In genomic region chrX:48314530-48315079, GRCm38 (mm10) we compare ENCODE assay signal across 8 mouse cellular contexts. TPM values are rescaled to one million over a fixed set of nuclear protein-coding genes. Genes with fewer than 3 reads are reported as not detected.
A peak's percentile ranks its signal among the peaks of the same experiment; 100 is the strongest.
DNase-seq lines count a peak whose midpoint lies in the region; ATAC-seq and TF ChIP-seq lines count a peak whose summit lies in the region.

No protein-coding gene starts in this region.

- H3K36me3 ChIP-seq in embryonic facial prominence, embryonic 15.5 days = no peaks in the 10 kb centered on the region
- no peaks in the 10 kb centered on the region for H3K36me3 ChIP-seq in heart, embryonic 10.5 days
- H3K36me3 ChIP-seq in kidney, embryonic 15.5 days = no peaks in the 10 kb centered on the region
- no peaks in the 10 kb centered on the region for H3K36me3 ChIP-seq in limb, embryonic 15.5 days
- no peaks in the 10 kb centered on the region for H3K36me3 ChIP-seq in midbrain, postnatal 0 days (ENCODE audit: insufficient read depth, low read length)

- H3K4me2 ChIP-seq in embryonic facial prominence, embryonic 15.5 days (replicated peaks) = peak overlapping the region; percentile 54
- H3K4me2 ChIP-seq in kidney, embryonic 15.5 days = peak overlapping the region; percentile 67
- H3K4me2 ChIP-seq in limb, embryonic 15.5 days = peak overlapping the region; percentile 54
- peak overlapping the region; percentile 60 for H3K4me2 ChIP-seq in midbrain, postnatal 0 days (ENCODE audit: low read depth, low read length, poor library complexity, severe bottlenecking)

- peak; percentile 67 for ATAC-seq in embryonic facial prominence, embryonic 15.5 days (ENCODE audit: insufficient number of reproducible peaks, low FRiP score, low TSS enrichment, low read depth)
- peak; percentile 88 for ATAC-seq in kidney, embryonic 15.5 days (replicated peaks; ENCODE audit: low FRiP score)
- peak; percentile 70 for ATAC-seq in limb, embryonic 15.5 days (ENCODE audit: insufficient number of reproducible peaks, low FRiP score, low TSS enrichment, low read depth)
- peak; percentile 71; the same call in 1 of the 2 replicates for ATAC-seq in midbrain, postnatal 0 days (ENCODE audit: low FRiP score)

- H3K27ac ChIP-seq in bone marrow macrophage, adult 2 months (ENCODE audit: insufficient read depth, low read depth, low read length) = peak overlapping the region; percentile 81
- no peak overlapping the region for H3K27ac ChIP-seq in embryonic facial prominence, embryonic 15.5 days (replicated peaks)
- peak overlapping the region; percentile 74 for H3K27ac ChIP-seq in heart, embryonic 10.5 days
- peak overlapping the region; percentile 54 for H3K27ac ChIP-seq in kidney, embryonic 15.5 days
- no peak overlapping the region; the same call in 1 of the 2 replicates for H3K27ac ChIP-seq in limb, embryonic 15.5 days
- H3K27ac ChIP-seq in midbrain, postnatal 0 days (ENCODE audit: low read depth, low read length) = no peak overlapping the region

- peak; percentile 12 for DNase-seq in 3134 (ENCODE audit: extremely low read depth, insufficient read length, low spot score)
- DNase-seq in heart, embryonic 10.5 days (ENCODE audit: low spot score) = peak; percentile 91
- DNase-seq in midbrain, postnatal 0 days (ENCODE audit: low spot score) = peak; percentile 41
- DNase-seq in spleen, postnatal 10 days (ENCODE audit: low spot score in 2 of 2) = peak; percentile 82 to 92

- H3K9me3 ChIP-seq in embryonic facial prominence, embryonic 15.5 days (replicated peaks) = no peaks in the 10 kb centered on the region
- no peaks in the 10 kb centered on the region for H3K9me3 ChIP-seq in heart, embryonic 10.5 days
- H3K9me3 ChIP-seq in kidney, embryonic 15.5 days (replicated peaks) = no peaks in the 10 kb centered on the region
- no peaks in the 10 kb centered on the region for H3K9me3 ChIP-seq in limb, embryonic 15.5 days
- H3K9me3 ChIP-seq in midbrain, postnatal 0 days (ENCODE audit: low read length) = no peaks in the 10 kb centered on the region

- no peak overlapping the region for H3K9ac ChIP-seq in embryonic facial prominence, embryonic 15.5 days
- H3K9ac ChIP-seq in kidney, embryonic 15.5 days = peak overlapping the region; percentile 38; the same call in 1 of the 2 replicates
- H3K9ac ChIP-seq in limb, embryonic 15.5 days = 0 out of 2 replicates have a peak overlapping the region, but pooled peaks have one; percentile 14
- H3K9ac ChIP-seq in midbrain, postnatal 0 days (replicated peaks; ENCODE audit: low read length, poor library complexity, severe bottlenecking) = peak overlapping the region; percentile 24; the same call in 1 of the 2 replicates

- H3K4me3 ChIP-seq in bone marrow macrophage, adult 2 months (ENCODE audit: insufficient read depth, low read length) = peak overlapping the region; percentile 68
- H3K4me3 ChIP-seq in embryonic facial prominence, embryonic 15.5 days (replicated peaks) = peak overlapping the region; percentile 44
- H3K4me3 ChIP-seq in heart, embryonic 10.5 days = peak overlapping the region; percentile 60
- peak overlapping the region; percentile 47 for H3K4me3 ChIP-seq in kidney, embryonic 15.5 days (replicated peaks)
- peak overlapping the region; percentile 45 for H3K4me3 ChIP-seq in limb, embryonic 15.5 days
- peak overlapping the region; percentile 37 for H3K4me3 ChIP-seq in midbrain, postnatal 0 days (ENCODE audit: low read depth, low read length)

- no peak for TF ChIP-seq CTCF in bone marrow macrophage, adult 2 months (IDR thresholded peaks at IDR 0.05; ENCODE audit: low read depth, low read length)
- no peak for TF ChIP-seq CTCF in midbrain, postnatal 0 days (IDR thresholded peaks at IDR 0.05)

- peaks cover 6% of the 10 kb centered on the region; the same call in 1 of the 2 replicates for H3K27me3 ChIP-seq in embryonic facial prominence, embryonic 15.5 days
- H3K27me3 ChIP-seq in heart, embryonic 10.5 days (ENCODE audit: insufficient read depth, poor library complexity, severe bottlenecking) = peaks cover 54% of the 10 kb centered on the region; the same call in 1 of the 2 replicates
- peaks cover 39% of the 10 kb centered on the region for H3K27me3 ChIP-seq in kidney, embryonic 15.5 days
- H3K27me3 ChIP-seq in limb, embryonic 15.5 days = peaks cover 11% of the 10 kb centered on the region; the same call in 1 of the 2 replicates
- H3K27me3 ChIP-seq in midbrain, postnatal 0 days (ENCODE audit: insufficient read depth, low read length) = peaks cover 4% of the 10 kb centered on the region; the same call in 1 of the 2 replicates

- no peak for TF ChIP-seq POLR2A in bone marrow macrophage, adult 2 months (IDR thresholded peaks at IDR 0.05; ENCODE audit: borderline replicate concordance, low read depth, low read length)

- peaks cover 15% of the 10 kb centered on the region for H3K4me1 ChIP-seq in bone marrow macrophage, adult 2 months (ENCODE audit: control insufficient read depth, insufficient read depth, low read length)
- H3K4me1 ChIP-seq in embryonic facial prominence, embryonic 15.5 days = 0 out of 2 replicates have a peak, but pooled peaks cover 6% of the 10 kb centered on the region
- H3K4me1 ChIP-seq in heart, embryonic 10.5 days = peaks cover 12% of the 10 kb centered on the region; the same call in 1 of the 2 replicates
- peaks cover 11% of the 10 kb centered on the region for H3K4me1 ChIP-seq in kidney, embryonic 15.5 days
- peaks cover 9% of the 10 kb centered on the region; the same call in 1 of the 2 replicates for H3K4me1 ChIP-seq in limb, embryonic 15.5 days
- peaks cover 4% of the 10 kb centered on the region; the same call in 1 of the 2 replicates for H3K4me1 ChIP-seq in midbrain, postnatal 0 days (ENCODE audit: insufficient read depth, low read length)

- 21% methylated on average over 31 of the region's 33 CpGs for WGBS in embryonic facial prominence, embryonic 15.5 days
- 13% methylated on average over 33 of the region's 33 CpGs for WGBS in heart, embryonic 10.5 days
- WGBS in kidney, embryonic 15.5 days = 16% methylated on average over 33 of the region's 33 CpGs
- 14% methylated on average over 29 of the region's 33 CpGs for WGBS in limb, embryonic 15.5 days
- 15% methylated on average over 30 of the region's 33 CpGs for WGBS in midbrain, postnatal 0 days

RNA-seq across cellular contexts. Expression of gene Bcorl1, which starts 26.6 kb away (rescaled TPM):
- 9.6 TPM in 2 replicates for polyA plus RNA-seq in bone marrow macrophage, adult 2 months (2012; ENCODE audit: insufficient read depth, insufficient read length, missing spikeins)
- polyA plus RNA-seq in embryonic facial prominence, embryonic 15.5 days (2015; fragmentation: Nextera tagmentation; extraction: Ambion mirVana) = 5.3 and 5.5 TPM in 2 replicates
- 4.9 and 6.7 TPM in 2 replicates for polyA plus RNA-seq in heart, embryonic 10.5 days (2016; fragmentation: Nextera tagmentation; extraction: Ambion mirVana)
- 6.3 and 6.9 TPM in 2 replicates for polyA plus RNA-seq in kidney, embryonic 15.5 days (2015; fragmentation: Nextera tagmentation; extraction: Ambion mirVana)
- 5.3 and 5.9 TPM in 2 replicates for polyA plus RNA-seq in limb, embryonic 15.5 days (2015; fragmentation: Nextera tagmentation; extraction: Ambion mirVana)
- 10.5 and 13.5 TPM in 2 replicates for total RNA-seq in midbrain, postnatal 0 days (2014; rRNA removed)
- polyA plus RNA-seq in midbrain, postnatal 0 days (2015; fragmentation: Nextera tagmentation; extraction: Ambion mirVana) = 4.6 and 4.7 TPM in 2 replicates

RNA-seq across cellular contexts. Expression of gene Utp14a, which starts 57.9 kb away (rescaled TPM):
- polyA plus RNA-seq in bone marrow macrophage, adult 2 months (2012; ENCODE audit: insufficient read depth, insufficient read length, missing spikeins) = 31.1 and 35.9 TPM in 2 replicates
- polyA plus RNA-seq in embryonic facial prominence, embryonic 15.5 days (2015; fragmentation: Nextera tagmentation; extraction: Ambion mirVana) = 19.1 and 19.2 TPM in 2 replicates
- 11.5 and 16.5 TPM in 2 replicates for polyA plus RNA-seq in heart, embryonic 10.5 days (2016; fragmentation: Nextera tagmentation; extraction: Ambion mirVana)
- 17.7 and 18.9 TPM in 2 replicates for polyA plus RNA-seq in kidney, embryonic 15.5 days (2015; fragmentation: Nextera tagmentation; extraction: Ambion mirVana)
- 17.0 and 18.5 TPM in 2 replicates for polyA plus RNA-seq in limb, embryonic 15.5 days (2015; fragmentation: Nextera tagmentation; extraction: Ambion mirVana)
- total RNA-seq in midbrain, postnatal 0 days (2014; rRNA removed) = 5.8 and 8.2 TPM in 2 replicates
- 9.0 and 9.4 TPM in 2 replicates for polyA plus RNA-seq in midbrain, postnatal 0 days (2015; fragmentation: Nextera tagmentation; extraction: Ambion mirVana)

Comparison
In these comparisons a context has a peak if more than half of its experiments do, and no peak if none do; other contexts are left out.
1. DNase-seq: peak in every context shown above with its lines; median percentile 91 in heart, embryonic 10.5 days; 87 in spleen, postnatal 10 days; 41 in midbrain, postnatal 0 days; 12 in 3134.
2. H3K27ac ChIP-seq: peak in bone marrow macrophage, adult 2 months (single experiment), heart, embryonic 10.5 days (single experiment) and kidney, embryonic 15.5 days (single experiment); none in embryonic facial prominence, embryonic 15.5 days (single experiment), limb, embryonic 15.5 days (single experiment) and midbrain, postnatal 0 days (single experiment).
3. Peak in every context shown above with its lines, with median percentiles within 50 percentile points of each other: H3K4me3 ChIP-seq, ATAC-seq and H3K4me2 ChIP-seq.